ENCODE assay signal across 8 mouse cellular contexts in the genomic region with DNA sequence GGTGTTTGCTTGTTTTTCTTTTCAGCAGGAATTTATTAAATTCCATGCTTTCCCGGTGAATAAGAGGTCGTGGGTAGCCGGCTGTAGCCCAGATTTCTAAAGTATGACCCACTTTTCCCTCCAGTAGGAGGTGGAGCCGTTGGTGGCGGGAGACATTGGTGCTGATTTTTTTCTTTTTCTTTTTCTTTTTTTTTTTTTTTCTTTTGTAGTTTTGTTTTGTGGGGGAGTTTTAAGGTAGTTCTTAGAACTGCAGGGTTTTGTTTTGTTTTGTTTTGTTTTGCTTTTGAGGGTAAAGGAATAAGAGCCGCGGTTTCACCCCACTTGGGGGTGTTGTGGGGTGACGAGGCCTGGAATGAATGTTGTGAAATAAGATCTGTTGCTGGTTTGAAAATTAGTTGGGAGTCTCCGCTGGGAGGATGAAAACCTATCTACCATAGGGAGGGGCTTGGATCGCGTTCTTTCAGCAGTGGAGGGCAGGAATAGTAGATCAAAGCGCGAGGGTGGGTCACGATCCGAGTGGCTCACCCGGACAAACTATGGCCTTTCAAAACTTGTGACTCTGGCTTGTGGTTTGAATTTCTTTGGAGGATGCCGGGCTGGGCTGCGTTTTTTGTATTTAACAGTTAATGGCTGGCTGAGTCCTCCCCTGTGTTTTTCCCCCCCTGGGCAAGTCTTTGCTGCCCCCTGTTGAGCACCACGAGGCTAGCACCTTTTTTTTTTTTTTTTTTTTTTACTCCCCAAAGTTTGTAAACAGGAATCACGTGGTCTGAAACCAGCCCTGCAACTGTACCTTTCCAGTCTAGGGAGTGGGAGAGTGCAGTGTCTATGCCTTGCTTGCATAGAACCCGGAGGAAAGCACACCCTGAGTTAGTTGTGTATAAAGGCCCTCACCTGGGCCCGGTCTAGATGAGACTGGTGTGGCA. TPM values are rescaled to one million over a fixed set of nuclear protein-coding genes. Genes with fewer than 3 reads are reported as not detected.
DNase-seq lines count a peak whose midpoint lies in the region; ATAC-seq lines count a peak whose summit lies in the region.

No protein-coding gene starts in this region.

- H3K9ac ChIP-seq in hindbrain, embryonic 16.5 days (ENCODE audit: low read depth, low read length) = peak overlapping the region; percentile 91

- no peaks in the 10 kb centered on the region for H3K27me3 ChIP-seq in hindbrain, embryonic 16.5 days (replicated peaks; ENCODE audit: control insufficient read depth, insufficient read depth, low read length)
- no peaks in the 10 kb centered on the region for H3K27me3 ChIP-seq in megakaryocyte, embryonic 14.5 days (replicated peaks)

- WGBS in hindbrain, embryonic 16.5 days = 4% methylated on average over 22 of the region's 22 CpGs

- no peaks in the 10 kb centered on the region for H3K9me3 ChIP-seq in hindbrain, embryonic 16.5 days (ENCODE audit: control insufficient read depth, low read length)
- H3K9me3 ChIP-seq in megakaryocyte, embryonic 14.5 days = no peaks in the 10 kb centered on the region

- no peak for ATAC-seq in hindbrain, embryonic 16.5 days

- peaks cover 8% of the 10 kb centered on the region for H3K4me1 ChIP-seq in hindbrain, embryonic 16.5 days (ENCODE audit: control insufficient read depth, insufficient read depth, low read depth, low read length)
- peaks cover 51% of the 10 kb centered on the region for H3K4me1 ChIP-seq in megakaryocyte, embryonic 14.5 days

- peak overlapping the region; percentile 91 for H3K27ac ChIP-seq in hindbrain, embryonic 16.5 days (ENCODE audit: low read depth, low read length)

- intact Hi-C loops in left cerebral cortex, postnatal 10 days (cut with DNase I) = loop anchor here (2.0 to 5.0 kb wide), 2 partner anchors 55 to 96 kb away; no protein-coding TSS in a partner anchor

- H3K4me3 ChIP-seq in hindbrain, embryonic 16.5 days (ENCODE audit: low read length) = peak overlapping the region; percentile 94
- peak overlapping the region; percentile 99 for H3K4me3 ChIP-seq in megakaryocyte, embryonic 14.5 days (replicated peaks)

- DNase-seq in R1 (ENCODE audit: low read depth, low spot score) = peak; percentile 91
- DNase-seq in cerebellum, postnatal 10 days = peak; percentile 75 to 78
- peak; percentile 80 for DNase-seq in gastrocnemius, adult 18-20 months (ENCODE audit: low spot score)
- peak; percentile 17 to 69 for DNase-seq in left cerebral cortex, postnatal 10 days (ENCODE audit: extremely low spot score in 1 of 2, low spot score in 2 of 2)
- DNase-seq in right cerebral cortex, postnatal 14 days = peak; percentile 17
- DNase-seq in urinary bladder, postnatal 36 days (ENCODE audit: low spot score in 2 of 2) = peak; percentile 73 to 75

- H3K36me3 ChIP-seq in hindbrain, embryonic 16.5 days (ENCODE audit: control insufficient read depth, insufficient read depth, low read length) = no peaks in the 10 kb centered on the region
- H3K36me3 ChIP-seq in megakaryocyte, embryonic 14.5 days (replicated peaks; ENCODE audit: low read length) = peaks cover 53% of the 10 kb centered on the region

- H3K4me2 ChIP-seq in hindbrain, embryonic 16.5 days (ENCODE audit: low read length) = peak overlapping the region; percentile 89

RNA-seq across cellular contexts. Expression of a gene that starts 2.0 kb away (rescaled TPM):
- 10 to 100 TPM; 18.8 to 25.4 TPM for total RNA-seq in gastrocnemius, adult 18-20 months (2021)
- 7.2 and 8.2 TPM in 2 replicates for polyA plus RNA-seq in hindbrain, embryonic 16.5 days (2015; fragmentation: Nextera tagmentation; extraction: Ambion mirVana)
- total RNA-seq in left cerebral cortex, postnatal 10 days (2021) = 1 to 10 TPM; 3.7 to 5.2 TPM
- 350 and 629 TPM in 2 replicates for polyA plus RNA-seq in megakaryocyte, embryonic 14.5 days (2012; ENCODE audit: insufficient read depth, low replicate concordance)

RNA-seq across cellular contexts. Expression of a gene that starts 56.9 kb away (rescaled TPM):
- not detected for total RNA-seq in gastrocnemius, adult 18-20 months (2021)
- not detected in 2 replicates for polyA plus RNA-seq in hindbrain, embryonic 16.5 days (2015; fragmentation: Nextera tagmentation; extraction: Ambion mirVana)
- total RNA-seq in left cerebral cortex, postnatal 10 days (2021) = not detected
- polyA plus RNA-seq in megakaryocyte, embryonic 14.5 days (2012; ENCODE audit: insufficient read depth, low replicate concordance) = not detected in 2 replicates

RNA-seq across cellular contexts. Expression of a gene that starts 57.1 kb away (rescaled TPM):
- total RNA-seq in gastrocnemius, adult 18-20 months (2021) = 10 to 100 TPM in 1 of 2 experiments, 1 to 10 TPM in 1; 9.2 to 10.7 TPM
- polyA plus RNA-seq in hindbrain, embryonic 16.5 days (2015; fragmentation: Nextera tagmentation; extraction: Ambion mirVana) = 26.5 and 33.2 TPM in 2 replicates
- 10 to 100 TPM; 47.1 to 48.1 TPM for total RNA-seq in left cerebral cortex, postnatal 10 days (2021)
- 9.9 and 12.4 TPM in 2 replicates for polyA plus RNA-seq in megakaryocyte, embryonic 14.5 days (2012; ENCODE audit: insufficient read depth, low replicate concordance)

RNA-seq across cellular contexts. Expression of a gene that starts 59.7 kb away (rescaled TPM):
- total RNA-seq in gastrocnemius, adult 18-20 months (2021) = not detected
- polyA plus RNA-seq in hindbrain, embryonic 16.5 days (2015; fragmentation: Nextera tagmentation; extraction: Ambion mirVana) = 0.76 and 1.0 TPM in 2 replicates
- not detected for total RNA-seq in left cerebral cortex, postnatal 10 days (2021)
- polyA plus RNA-seq in megakaryocyte, embryonic 14.5 days (2012; ENCODE audit: insufficient read depth, low replicate concordance) = 0.20 TPM in 1 of 2 replicates, not detected in the other

Comparison
In these comparisons a context has a peak if more than half of its experiments do, and no peak if none do; other contexts are left out.
1. DNase-seq: peak in every context shown above with its lines; median percentile 91 in R1; 80 in gastrocnemius, adult 18-20 months; 76 in cerebellum, postnatal 10 days; 74 in urinary bladder, postnatal 36 days; 43 in left cerebral cortex, postnatal 10 days; 17 in right cerebral cortex, postnatal 14 days.
2. RNA of a gene that starts 57.1 kb away (total RNA-seq): 47.1 to 48.1 TPM in left cerebral cortex, postnatal 10 days; 9.2 to 10.7 TPM in gastrocnemius, adult 18-20 months; every median in the first group is over 4 times any median in the second.